Mouse (Mus musculus): ENCODE measurements around the gene Ndufa11.

DNA sequence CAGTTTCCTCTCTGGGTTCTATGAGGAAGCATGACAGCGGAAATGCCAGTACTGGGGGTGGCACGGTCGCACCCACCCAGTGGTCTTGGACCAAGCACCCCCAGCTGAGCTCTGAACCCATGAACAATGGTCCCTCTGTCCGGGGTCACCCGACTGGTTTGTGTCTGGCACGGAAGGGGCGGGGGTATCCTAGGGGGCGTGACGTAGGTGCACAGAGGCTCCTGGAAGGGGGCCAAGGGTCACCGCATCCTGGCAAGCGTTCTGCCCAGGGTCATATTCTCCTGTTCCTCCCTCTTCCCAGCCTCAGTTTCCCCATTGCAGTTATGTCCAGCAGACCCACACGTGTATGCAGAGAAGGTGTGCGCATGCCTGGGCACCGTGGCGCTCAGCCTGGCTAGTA lies 35.9 kb downstream of the Ndufa11 start:
- TF ChIP-seq ZNF384 (IDR thresholded peaks at IDR 0.05; ENCODE audit: low read depth, low read length) (no peak), MAFK (IDR thresholded peaks at IDR 0.05; ENCODE audit: insufficient read depth, low read depth, low read length) (no peak), CHD2 (IDR thresholded peaks at IDR 0.05; ENCODE audit: low read depth, low read length) (no peak), ZC3H11A (IDR thresholded peaks at IDR 0.05; ENCODE audit: borderline replicate concordance, low read depth, low read length) (no peak), HCFC1 (IDR thresholded peaks at IDR 0.05; ENCODE audit: borderline replicate concordance, insufficient read depth, low read length) (no peak)
